8 mouse cellular contexts compared by ENCODE assay signal in genomic region chr1:106796987-106797779, GRCm38 (mm10). TPM values are rescaled to one million over a fixed set of nuclear protein-coding genes. Genes with fewer than 3 reads are reported as not detected.
DNase-seq lines count a peak whose midpoint lies in the region; ATAC-seq and TF ChIP-seq lines count a peak whose summit lies in the region.

No protein-coding gene starts in this region.

- peak; percentile 26; the same call in 1 of the 2 replicates for ATAC-seq in forebrain, embryonic 16.5 days
- ATAC-seq in liver, embryonic 16.5 days (ENCODE audit: low read depth): no peak

- no peak for TF ChIP-seq POLR2A in cerebellum, adult 2 months (IDR thresholded peaks at IDR 0.05; ENCODE audit: borderline replicate concordance, insufficient read depth, low read length)
- TF ChIP-seq POLR2A in CH12.LX (IDR thresholded peaks at IDR 0.05; ENCODE audit: low read depth, low read length): no peak

- H3K79me2 ChIP-seq in CH12.LX (replicated peaks; ENCODE audit: control insufficient read depth, extremely low read depth, insufficient read depth, poor library complexity, severe bottlenecking): peaks cover 37% of the 10 kb centered on the region

- TF ChIP-seq CTCF in cerebellum, adult 2 months (IDR thresholded peaks at IDR 0.05; ENCODE audit: borderline replicate concordance, insufficient read depth, low read depth, low read length): no peak
- no peak for TF ChIP-seq CTCF in CH12.LX (conservative IDR thresholded peaks at IDR 0.05 in 1 of 2, IDR thresholded peaks at IDR 0.05 in 1 of 2; ENCODE audit: low read depth in 2 of 2, low read length in 2 of 2)

- no peak for TF ChIP-seq RAD21 in CH12.LX (IDR thresholded peaks at IDR 0.05; ENCODE audit: low read depth, low read length)

- 57% methylated on average over 7 of the region's 7 CpGs for WGBS in cerebellum, adult 2 months
- WGBS in forebrain, embryonic 16.5 days: 66% methylated on average over 7 of the region's 7 CpGs
- WGBS in liver, embryonic 16.5 days (ENCODE audit: insufficient replicate concordance): 57% methylated on average over 7 of the region's 7 CpGs

- TF ChIP-seq EP300 in CH12.LX (IDR thresholded peaks at IDR 0.05; ENCODE audit: low read length): no peak

- no peaks in the 10 kb centered on the region for H3K27me3 ChIP-seq in cerebellum, adult 2 months (ENCODE audit: control insufficient read depth, insufficient read depth, low read length)
- H3K27me3 ChIP-seq in CH12.LX (replicated peaks): no peaks in the 10 kb centered on the region
- H3K27me3 ChIP-seq in forebrain, embryonic 16.5 days (replicated peaks; ENCODE audit: control insufficient read depth, insufficient read depth, low read length): no peaks in the 10 kb centered on the region
- H3K27me3 ChIP-seq in liver, embryonic 16.5 days (ENCODE audit: control insufficient read depth, insufficient read depth, low read depth, low read length): no peaks in the 10 kb centered on the region

- no peak for DNase-seq in cerebellum, adult 2 months
- DNase-seq in cerebellum, adult 9-11 months: no peak
- peak; percentile 11 for DNase-seq in CH12.LX (ENCODE audit: extremely low read depth)
- no peak for DNase-seq in gastrocnemius, postnatal 36 days
- no peak for DNase-seq in layer of hippocampus, postnatal 10 days (ENCODE audit: low spot score in 2 of 2)
- DNase-seq in spleen, postnatal 14 days (ENCODE audit: low spot score in 2 of 2): no peak

- H3K36me3 ChIP-seq in CH12.LX (replicated peaks in 1 of 2; ENCODE audit: control insufficient read depth in 1 of 2, insufficient read depth in 1 of 2, low read length in 1 of 2): peaks cover 3 to 9% of the 10 kb centered on the region in 2 experiments
- no peaks in the 10 kb centered on the region for H3K36me3 ChIP-seq in forebrain, embryonic 16.5 days (ENCODE audit: control insufficient read depth, insufficient read depth)
- no peaks in the 10 kb centered on the region for H3K36me3 ChIP-seq in liver, embryonic 16.5 days (ENCODE audit: control insufficient read depth, insufficient read depth)

- no peak overlapping the region for H3K27ac ChIP-seq in cerebellum, adult 2 months (ENCODE audit: insufficient read depth, low read length)
- no peak overlapping the region for H3K27ac ChIP-seq in CH12.LX (ENCODE audit: insufficient read depth, low read depth)
- H3K27ac ChIP-seq in forebrain, embryonic 16.5 days (ENCODE audit: low read length): no peak overlapping the region
- no peak overlapping the region for H3K27ac ChIP-seq in liver, embryonic 16.5 days (ENCODE audit: low read length)

- H3K4me1 ChIP-seq in cerebellum, adult 2 months (ENCODE audit: control insufficient read depth, insufficient read depth, low read length): peaks cover 4% of the 10 kb centered on the region; the same call in 1 of the 2 replicates
- peaks cover 4 to 35% of the 10 kb centered on the region in 2 experiments for H3K4me1 ChIP-seq in CH12.LX (ENCODE audit: control insufficient read depth in 1 of 2, insufficient read depth in 2 of 2)
- peaks cover 14% of the 10 kb centered on the region for H3K4me1 ChIP-seq in forebrain, embryonic 16.5 days (replicated peaks; ENCODE audit: control insufficient read depth, insufficient read depth, low read length)
- H3K4me1 ChIP-seq in liver, embryonic 16.5 days (ENCODE audit: control insufficient read depth, low read depth, low read length): peaks cover 5% of the 10 kb centered on the region

- peak overlapping the region; percentile 67 for H3K4me3 ChIP-seq in cerebellum, adult 2 months (replicated peaks; ENCODE audit: insufficient read depth, low read depth, low read length)
- peak overlapping the region; percentile 73 to 96 (median 90) for H3K4me3 ChIP-seq in CH12.LX (replicated peaks in 1 of 3; ENCODE audit: low read depth in 2 of 3, low read length in 2 of 3, poor library complexity in 1 of 3)
- peak overlapping the region; percentile 100 for H3K4me3 ChIP-seq in forebrain, embryonic 16.5 days (replicated peaks; ENCODE audit: low read length)
- peak overlapping the region; percentile 100 for H3K4me3 ChIP-seq in liver, embryonic 16.5 days (ENCODE audit: low read depth, low read length)

- H3K9ac ChIP-seq in CH12.LX (ENCODE audit: insufficient read depth, low read depth): peak overlapping the region; percentile 88
- peak overlapping the region; percentile 32; the same call in 1 of the 2 replicates for H3K9ac ChIP-seq in forebrain, embryonic 16.5 days (replicated peaks; ENCODE audit: low read depth, low read length)
- H3K9ac ChIP-seq in liver, embryonic 16.5 days (ENCODE audit: low read depth, low read length): no peak overlapping the region

- intact Hi-C loops in gastrocnemius, postnatal 36 days (cut with DNase I): loop anchor here (2.0 kb wide), 1 partner anchor 38 kb away; the partner anchor contains the start of gene Kdsr

- no peaks in the 10 kb centered on the region for H3K9me3 ChIP-seq in CH12.LX (replicated peaks; ENCODE audit: low read length)
- H3K9me3 ChIP-seq in forebrain, embryonic 16.5 days (ENCODE audit: control insufficient read depth, low read length): no peaks in the 10 kb centered on the region
- no peaks in the 10 kb centered on the region for H3K9me3 ChIP-seq in liver, embryonic 16.5 days (replicated peaks; ENCODE audit: control insufficient read depth, low read length)

- dilution Hi-C loops in CH12.LX (cut with MboI; ENCODE audit: extremely low pct_ligation_motif_present, extremely low pct_unique_long_range_greater_than_20kb, low sequenced_read_pairs): no loop called here

- in situ Hi-C loops in CH12.LX (cut with MboI; ENCODE audit: low pct_ligation_motif_present, low pct_unique_long_range_greater_than_20kb, low sequenced_read_pairs): no loop called here

- peak overlapping the region; percentile 60 for H3K4me2 ChIP-seq in CH12.LX (ENCODE audit: insufficient read depth, low read depth, poor library complexity, severe bottlenecking)
- peak overlapping the region; percentile 60 for H3K4me2 ChIP-seq in forebrain, embryonic 16.5 days (ENCODE audit: low read length)
- H3K4me2 ChIP-seq in liver, embryonic 16.5 days (ENCODE audit: low read depth, low read length): peak overlapping the region; percentile 75

TF ChIP-seq in CH12.LX, 34 proteins besides CTCF, POLR2A, EP300 and RAD21:
- TF ChIP-seq NELFE (IDR thresholded peaks at IDR 0.05; ENCODE audit: low read depth, low read length) (no peak), HCFC1 (IDR thresholded peaks at IDR 0.05; ENCODE audit: low read depth, low read length) (no peak), TBP (conservative IDR thresholded peaks at IDR 0.05; ENCODE audit: low read depth, low read length) (no peak), SMC3 (IDR thresholded peaks at IDR 0.05; ENCODE audit: low read depth, low read length) (no peak), POLR2AphosphoS2 (IDR thresholded peaks at IDR 0.05; ENCODE audit: low read depth, low read length) (0 out of 2 replicates have a peak, but pooled peaks have one; percentile 11), CHD1 (IDR thresholded peaks at IDR 0.05; ENCODE audit: low read depth, low read length) (peak; percentile 66; the same call in 1 of the 2 replicates), GABPA (IDR thresholded peaks at IDR 0.05; ENCODE audit: insufficient replicate concordance, low read depth, low read length) (no peak)

RNA-seq across cellular contexts. Expression of gene Vps4b, which starts 0.7 kb away (rescaled TPM):
- polyA plus RNA-seq in cerebellum, adult 2 months (2012; rRNA removed): 26.5 and 33.0 TPM in 2 replicates
- total RNA-seq in CH12.LX (2012; rRNA removed): 42.0 and 48.5 TPM in 2 replicates
- 51.4 and 56.3 TPM in 2 replicates for total RNA-seq in CH12.LX (2014; rRNA removed)
- 92.0 and 101 TPM in 2 replicates for polyA plus RNA-seq in CH12.LX (2012; ENCODE audit: insufficient read length, low read depth)
- 45.7 and 46.0 TPM in 2 replicates for polyA plus RNA-seq in forebrain, embryonic 16.5 days (2015; fragmentation: Nextera tagmentation; extraction: Ambion mirVana)
- polyA plus RNA-seq in liver, embryonic 16.5 days (2015; fragmentation: Nextera tagmentation; extraction: Ambion mirVana): 22.6 and 23.3 TPM in 2 replicates
- 10 to 100 TPM; 18.0 to 18.5 TPM for total RNA-seq in gastrocnemius, postnatal 36 days (2021)
- total RNA-seq in layer of hippocampus, postnatal 10 days (2021): 10 to 100 TPM; 48.0 to 54.3 TPM

RNA-seq across cellular contexts. Expression of gene Kdsr, which starts 37.7 kb away (rescaled TPM):
- polyA plus RNA-seq in cerebellum, adult 2 months (2012; rRNA removed): 18.7 and 20.5 TPM in 2 replicates
- total RNA-seq in CH12.LX (2012; rRNA removed) (4.7 and 6.4 TPM in 2 replicates), CH12.LX (2014; rRNA removed) (3.3 and 3.8 TPM in 2 replicates)
- 6.3 and 8.5 TPM in 2 replicates for polyA plus RNA-seq in CH12.LX (2012; ENCODE audit: insufficient read length, low read depth)
- polyA plus RNA-seq in forebrain, embryonic 16.5 days (2015; fragmentation: Nextera tagmentation; extraction: Ambion mirVana): 16.2 and 18.7 TPM in 2 replicates
- polyA plus RNA-seq in liver, embryonic 16.5 days (2015; fragmentation: Nextera tagmentation; extraction: Ambion mirVana): 3.5 and 3.6 TPM in 2 replicates
- total RNA-seq in gastrocnemius, postnatal 36 days (2021): 1 to 10 TPM; 3.1 to 4.7 TPM
- total RNA-seq in layer of hippocampus, postnatal 10 days (2021): 10 to 100 TPM; 21.8 to 25.5 TPM
